Mouse (Mus musculus): ENCODE data around the gene Gm17660.
A peak's percentile ranks its signal among the peaks of the same experiment; 100 is the strongest.

The Gm17660 gene

DNA sequence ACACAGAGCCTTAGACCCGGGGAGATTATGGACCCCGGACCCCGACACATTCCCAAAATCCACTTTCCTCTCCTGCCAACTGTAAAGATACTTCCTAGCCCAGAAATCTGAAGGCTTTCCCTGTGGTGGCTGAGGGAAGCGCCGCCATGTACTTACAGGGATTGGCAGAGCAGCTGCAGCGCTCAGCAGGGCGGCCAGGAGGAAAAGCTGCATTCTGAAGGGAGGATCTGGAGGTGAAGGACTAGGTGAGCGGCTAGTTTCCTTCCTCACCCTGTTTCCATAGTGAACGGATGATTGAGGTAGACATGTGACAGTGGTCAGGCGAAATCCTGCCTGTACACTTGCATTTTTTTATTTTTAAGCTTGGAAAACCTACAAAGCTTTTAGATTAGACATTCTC lies 1.0 kb downstream of the Gm17660 start:
- DNase-seq = no peak

GRCm38 (mm10) chr5:104074388-104074787 lies 3.0 kb downstream of the Gm17660 start:
- DNase-seq = peak; percentile 45

- DNase-seq = no peak
Measured at GRCm38 (mm10) chr5:104073602-104074001, 3.8 kb downstream of the Gm17660 start.

DNA sequence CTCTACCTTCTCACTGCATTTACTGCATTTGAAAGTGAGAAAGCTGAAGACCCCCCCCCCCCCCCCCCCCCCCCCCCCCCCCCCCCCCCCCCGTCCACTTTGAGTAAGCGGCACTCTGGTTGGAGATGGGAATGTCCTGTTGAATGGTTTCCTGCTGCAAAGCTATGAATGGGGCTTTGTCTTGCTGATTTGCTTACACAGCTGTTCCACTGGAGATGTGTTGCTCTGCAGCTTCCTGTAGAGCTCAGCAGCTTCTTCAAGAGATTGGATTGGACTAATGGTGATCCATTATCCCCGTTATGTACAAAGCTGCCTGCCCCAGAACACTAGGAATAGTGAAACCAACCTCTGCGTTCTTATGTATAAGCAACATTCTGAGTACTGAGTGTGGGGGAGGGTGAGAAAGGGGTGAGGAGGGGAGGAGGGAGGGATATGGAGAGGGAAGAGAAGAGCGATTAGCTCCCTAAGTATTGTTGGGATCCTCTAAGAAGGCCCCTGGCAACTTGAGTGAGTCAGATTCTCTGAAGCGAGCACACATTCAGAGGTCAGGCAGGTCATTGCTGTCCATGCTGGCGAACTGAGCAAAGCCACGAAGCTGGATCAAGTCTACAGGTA lies 5.0 kb downstream of the Gm17660 start:
- DNase-seq = no peak

GRCm38 (mm10) chr5:104071048-104071447 lies 6.4 kb downstream of the Gm17660 start:
- DNase-seq = no peak

DNA sequence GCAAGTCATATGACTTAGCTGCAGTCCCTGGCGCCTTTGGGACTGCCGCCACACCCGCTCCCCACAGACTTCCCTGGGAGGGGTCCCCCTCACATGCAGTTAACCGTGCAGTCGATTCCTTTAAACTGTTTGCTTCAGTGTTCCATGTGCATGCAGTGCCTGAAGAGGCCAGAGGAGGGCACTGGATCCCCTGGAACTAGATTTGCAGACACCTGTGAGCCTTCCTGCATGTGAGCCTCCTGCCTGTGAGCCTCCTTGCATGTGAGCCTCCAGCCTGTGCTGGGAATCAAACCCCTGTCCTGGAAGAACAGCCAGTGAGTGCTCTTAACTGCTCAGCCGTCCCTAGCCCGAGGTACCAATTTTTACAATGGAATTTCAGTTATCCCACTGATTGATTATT lies 8.7 kb downstream of the Gm17660 start:
- DNase-seq = no peak

GRCm38 (mm10) chr5:104062773-104063551 lies 14.4 kb downstream of the Gm17660 start:
- no peak for DNase-seq

GRCm38 (mm10) chr5:104061936-104062772 lies 15.3 kb downstream of the Gm17660 start:
- no peak for DNase-seq

- DNase-seq = no peak
Measured at GRCm38 (mm10) chr5:104060429-104060828, 17.0 kb downstream of the Gm17660 start.

DNA sequence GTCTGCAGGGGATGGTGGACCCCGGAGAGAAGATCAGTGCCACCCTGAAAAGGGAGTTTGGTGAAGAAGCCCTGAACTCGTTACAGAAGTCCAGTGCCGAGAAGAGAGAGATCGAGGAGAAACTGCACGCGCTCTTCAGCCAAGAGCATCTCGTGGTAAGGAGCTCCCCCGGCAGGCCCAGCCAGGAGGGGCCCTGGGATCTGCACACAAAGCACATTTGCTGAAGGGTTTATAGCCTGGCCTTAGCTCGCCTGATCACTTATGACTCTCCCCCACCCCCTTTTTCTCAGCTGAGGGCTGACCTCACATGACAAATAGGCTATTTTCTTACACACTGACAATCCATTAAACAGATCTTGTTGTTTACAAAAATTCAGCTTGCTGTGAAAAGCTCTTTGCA lies 17.8 kb downstream of the Gm17660 start:
- DNase-seq = no peak

- no peak for DNase-seq
Measured at GRCm38 (mm10) chr5:104058021-104058420, 19.4 kb downstream of the Gm17660 start.

DNA sequence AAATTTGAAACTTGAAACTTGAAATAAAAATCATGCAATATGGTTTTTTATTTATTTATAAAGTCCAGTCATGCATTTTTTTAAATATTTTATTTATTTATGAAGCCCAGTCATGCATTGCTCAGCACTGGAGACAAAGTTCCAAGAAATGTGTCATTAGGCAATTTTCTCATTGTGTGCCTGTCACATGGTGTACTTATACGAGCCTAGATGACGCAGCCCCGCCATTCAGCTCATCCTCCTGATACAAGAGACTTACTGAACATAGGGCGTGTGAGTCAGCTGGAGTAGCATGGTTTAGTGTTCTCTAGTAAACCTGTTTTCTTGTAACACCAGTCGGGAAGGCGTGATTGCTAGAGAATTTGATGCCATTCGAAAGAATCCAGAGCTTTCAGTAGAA lies 21.1 kb downstream of the Gm17660 start:
- no peak for DNase-seq

DNA sequence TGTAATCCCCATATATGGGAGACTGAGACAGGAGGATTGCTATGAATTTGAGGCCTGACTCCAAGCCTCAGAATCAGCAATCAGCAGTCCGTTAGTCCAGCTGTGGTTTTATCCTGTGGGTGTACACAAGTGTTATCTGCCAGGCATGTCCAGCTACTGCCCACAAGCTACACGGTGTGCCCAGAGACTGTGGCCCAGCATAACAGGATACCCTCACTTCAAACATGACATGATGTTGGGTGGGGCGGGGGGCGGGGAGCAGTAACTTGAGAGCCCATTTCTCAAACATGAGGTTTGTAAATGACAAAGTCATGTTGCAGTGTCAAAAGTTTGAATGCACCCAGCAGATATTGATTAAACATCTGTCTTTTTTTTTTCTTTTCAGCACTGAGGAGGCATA lies 21.6 kb downstream of the Gm17660 start:
- DNase-seq = no peak

DNA sequence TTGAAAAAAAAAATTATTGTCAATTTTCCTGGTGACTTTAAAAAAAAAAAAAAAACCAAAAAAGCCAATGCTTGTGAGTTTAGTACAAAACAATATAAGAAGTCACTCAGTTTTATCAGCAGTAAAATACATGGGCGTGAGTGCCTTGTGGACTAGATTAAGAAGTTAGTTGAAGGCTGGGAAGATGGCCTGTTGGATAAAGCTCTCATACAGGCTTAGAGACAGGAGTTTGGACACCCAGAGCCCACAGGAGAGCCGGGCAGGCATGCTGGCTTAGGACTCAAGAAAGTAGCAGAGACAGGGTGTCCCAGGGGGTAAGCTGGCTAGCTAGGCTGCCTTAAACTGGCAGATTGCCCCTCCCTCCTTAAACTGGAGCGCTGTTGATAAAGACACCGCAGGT lies 22.5 kb downstream of the Gm17660 start:
- DNase-seq = no peak

DNA sequence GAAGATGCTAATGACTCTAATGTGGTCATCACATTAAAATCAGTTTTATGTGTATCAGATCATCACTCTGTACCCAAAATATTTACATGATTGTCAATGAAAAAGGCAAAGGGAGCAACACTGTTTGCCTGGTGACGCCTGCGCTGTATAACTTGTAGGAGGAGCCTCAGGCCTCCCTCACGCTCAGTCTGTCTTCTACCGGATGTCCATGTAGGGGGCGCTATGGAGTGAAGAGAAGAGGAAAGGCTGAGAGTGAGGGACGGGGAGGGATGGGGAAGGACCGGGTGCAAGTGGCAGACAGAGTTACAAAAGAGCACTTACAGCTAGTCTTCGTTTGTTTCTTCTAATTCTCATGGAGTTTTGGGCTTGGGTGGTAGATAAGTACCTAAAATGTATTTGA lies 24.5 kb downstream of the Gm17660 start:
- no peak for DNase-seq

GRCm38 (mm10) chr5:104048139-104048538 lies 29.3 kb downstream of the Gm17660 start:
- DNase-seq = no peak

DNA sequence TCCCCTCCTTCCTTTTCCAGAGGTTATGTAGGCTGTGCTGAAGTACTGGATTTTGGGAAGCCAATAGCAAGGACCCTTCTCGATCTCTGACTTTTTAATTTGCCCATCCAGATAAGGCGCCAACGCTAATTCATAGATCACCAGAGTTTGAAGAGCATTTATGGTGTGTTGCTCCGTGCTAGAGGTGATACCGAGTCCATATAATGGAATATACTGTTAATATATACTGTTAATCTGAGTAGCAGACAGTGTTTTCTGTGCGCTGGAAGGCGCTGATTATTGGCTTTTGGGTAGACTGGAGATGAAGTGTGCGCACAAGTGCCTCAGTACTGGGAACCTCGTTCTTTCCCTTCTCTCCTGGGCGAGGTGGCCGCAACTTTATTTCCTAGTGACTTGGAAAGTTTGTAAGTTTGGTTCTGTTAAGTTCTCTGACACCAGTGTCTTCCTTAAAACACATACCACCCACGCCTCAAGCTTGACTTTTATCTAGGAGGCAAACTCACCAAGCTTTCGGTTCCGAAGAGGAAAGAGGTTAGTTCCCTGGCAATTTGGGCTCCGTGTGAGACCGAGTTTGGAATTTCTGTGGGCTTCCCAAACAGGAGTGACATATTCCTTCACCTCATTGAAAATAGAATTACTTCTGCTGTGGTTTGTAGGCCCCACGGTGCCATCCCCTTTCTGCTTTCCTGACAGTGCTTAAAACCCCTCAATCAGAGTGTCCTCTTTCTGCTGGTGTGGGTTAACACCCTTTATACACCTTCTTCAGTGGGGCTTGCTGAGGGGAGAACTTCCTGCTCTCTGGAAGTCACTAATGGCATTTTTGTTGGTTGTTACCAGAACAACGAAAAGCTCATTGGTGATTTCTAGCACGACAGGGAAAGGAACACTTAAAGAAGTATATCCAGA lies 30.0 kb downstream of the Gm17660 start:
- no peak for DNase-seq

DNA sequence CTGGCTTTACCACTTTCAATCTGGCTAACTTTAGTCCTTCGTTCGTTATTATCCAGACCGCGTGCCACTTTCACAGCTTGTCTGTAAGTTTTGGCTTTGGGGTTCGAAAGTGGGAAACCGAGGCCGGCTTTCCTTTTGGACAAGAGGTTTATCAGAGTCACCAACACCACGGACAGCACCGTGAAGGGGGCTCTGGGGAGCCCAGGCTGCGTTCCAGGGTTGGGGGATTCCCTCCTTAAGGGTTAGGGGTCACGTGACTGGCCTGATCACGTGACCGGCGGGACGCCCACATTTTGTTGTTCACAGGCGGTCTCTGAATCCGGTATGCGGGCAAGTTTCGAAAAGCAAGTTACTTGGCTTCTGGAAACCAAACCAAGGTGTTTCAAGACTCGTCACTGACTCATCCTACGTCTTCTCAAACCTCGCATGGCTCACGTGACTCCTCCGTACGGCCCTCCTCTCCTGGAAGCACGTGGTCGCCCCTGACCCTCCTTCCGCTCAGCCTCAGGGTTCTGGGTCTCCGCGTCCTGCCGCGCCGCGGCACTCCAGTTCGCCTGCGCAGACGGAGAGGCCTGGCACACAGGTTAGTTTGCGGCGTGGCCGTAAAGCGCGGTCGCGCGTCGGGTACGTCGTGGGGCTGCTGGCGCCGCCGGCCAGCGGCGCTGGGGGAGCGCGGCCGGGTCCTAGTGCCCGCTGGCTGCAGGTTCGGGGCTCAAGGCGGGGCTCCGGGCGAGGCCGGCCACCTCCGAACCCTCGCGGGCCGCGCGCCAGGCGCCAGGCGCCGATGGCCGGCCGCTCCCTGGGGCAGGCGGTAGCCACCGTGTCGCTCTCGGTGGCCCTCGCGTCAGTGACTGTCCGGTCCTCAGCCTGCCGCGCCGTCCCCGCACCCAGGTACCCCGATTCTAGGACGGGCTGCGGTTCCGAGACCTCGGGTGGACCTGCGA lies 30.9 kb downstream of the Gm17660 start, which contains the start of gene Nudt9:
TSS of gene Nudt9 (plus strand) at position 51 of the 944 bp plus-strand sequence.
- peak; percentile 98 for DNase-seq

DNA sequence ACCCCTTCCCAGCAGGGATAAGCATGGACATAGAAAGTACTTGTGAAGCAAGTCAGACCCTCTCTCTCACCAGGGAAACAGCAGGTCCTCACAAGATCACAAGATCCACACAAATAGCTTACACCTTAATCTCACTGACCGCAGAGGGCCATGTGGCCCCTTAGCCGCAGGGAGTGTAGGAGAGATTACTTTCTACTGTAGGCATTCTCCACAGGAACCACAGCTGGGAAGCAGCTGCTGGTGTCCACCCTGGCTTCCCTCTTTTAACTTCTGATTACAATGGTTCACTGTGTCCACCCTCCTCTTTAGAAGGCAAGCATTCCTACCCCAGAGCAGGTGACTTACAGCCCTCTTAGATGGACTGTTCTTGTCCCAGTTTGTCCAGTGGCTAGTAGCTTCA lies 33.7 kb downstream of the Gm17660 start:
- no peak for DNase-seq

DNA sequence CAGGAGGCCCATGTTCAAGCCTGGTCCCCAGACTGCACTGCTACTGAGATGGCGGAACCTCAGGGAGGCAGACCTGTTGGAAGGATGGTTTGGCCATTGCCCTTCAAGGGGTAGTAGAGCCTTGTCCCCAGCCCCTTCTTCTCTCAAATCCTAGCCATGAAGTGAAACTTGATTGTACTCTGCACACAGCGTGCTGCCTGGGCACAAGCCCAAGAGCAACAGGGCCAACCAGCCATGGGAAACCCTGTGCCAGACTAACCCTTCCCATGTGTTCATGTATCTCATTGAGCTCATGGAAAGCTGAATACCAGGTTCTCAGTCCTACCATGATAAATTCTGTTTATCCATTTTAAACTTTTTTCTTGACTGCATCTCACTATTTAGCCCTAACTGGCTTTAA lies 34.5 kb downstream of the Gm17660 start:
- no peak for DNase-seq

- peak; percentile 47 for DNase-seq
Measured at GRCm38 (mm10) chr5:104039154-104039932, 38.1 kb downstream of the Gm17660 start.
